Mouse (Mus musculus) 3134 (cell line): Measurements from ENCODE around the gene Pdgfc.
"Not testable (repeated sequence)": the region's sequence is repeated elsewhere in the genome, so short reads cannot be mapped to it uniquely, and the experiment has no call there.

Source experiments
- DNase-seq: peaks from one replicate; pipeline ENCODE4 v3.0.0-alpha.2; 2011; ENCODE audit warnings: low spot score; ENCODE audit not compliant: insufficient read length; ENCODE audit errors: extremely low read depth

Pdgfc gene

DNA sequence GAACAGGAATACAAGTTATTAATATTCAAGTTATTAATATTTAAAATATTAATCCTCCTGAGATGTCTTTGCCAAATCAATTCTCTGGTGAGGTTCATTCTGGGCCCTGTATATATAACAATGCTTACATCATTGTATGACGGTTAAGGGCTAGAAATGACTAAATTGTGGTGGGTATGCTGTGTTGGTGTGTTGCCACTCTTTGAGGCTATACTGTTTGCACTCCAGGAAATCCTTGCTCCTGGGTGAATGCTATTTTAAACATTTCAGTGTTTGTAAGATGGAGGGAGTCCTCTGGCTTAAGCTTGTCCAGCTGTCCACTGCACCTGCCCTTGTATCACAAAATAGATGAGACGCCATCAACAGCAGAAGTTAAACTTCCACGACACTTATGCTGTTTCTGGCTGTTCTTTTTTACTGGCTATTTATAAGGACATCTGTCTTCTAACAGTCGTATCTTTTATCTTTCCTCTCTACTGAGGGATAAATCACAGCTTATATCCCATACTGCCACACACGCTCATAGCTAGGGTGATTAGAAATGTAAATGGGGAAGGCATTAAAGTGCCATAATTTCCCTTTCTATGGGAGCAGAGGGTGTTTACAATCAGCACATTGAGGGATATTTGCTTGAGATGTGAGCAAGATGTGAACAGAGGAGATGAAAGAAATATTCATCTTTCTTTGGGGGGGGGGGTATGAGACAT, 9.3 kb downstream of the Pdgfc start:
- no peak for DNase-seq

DNA sequence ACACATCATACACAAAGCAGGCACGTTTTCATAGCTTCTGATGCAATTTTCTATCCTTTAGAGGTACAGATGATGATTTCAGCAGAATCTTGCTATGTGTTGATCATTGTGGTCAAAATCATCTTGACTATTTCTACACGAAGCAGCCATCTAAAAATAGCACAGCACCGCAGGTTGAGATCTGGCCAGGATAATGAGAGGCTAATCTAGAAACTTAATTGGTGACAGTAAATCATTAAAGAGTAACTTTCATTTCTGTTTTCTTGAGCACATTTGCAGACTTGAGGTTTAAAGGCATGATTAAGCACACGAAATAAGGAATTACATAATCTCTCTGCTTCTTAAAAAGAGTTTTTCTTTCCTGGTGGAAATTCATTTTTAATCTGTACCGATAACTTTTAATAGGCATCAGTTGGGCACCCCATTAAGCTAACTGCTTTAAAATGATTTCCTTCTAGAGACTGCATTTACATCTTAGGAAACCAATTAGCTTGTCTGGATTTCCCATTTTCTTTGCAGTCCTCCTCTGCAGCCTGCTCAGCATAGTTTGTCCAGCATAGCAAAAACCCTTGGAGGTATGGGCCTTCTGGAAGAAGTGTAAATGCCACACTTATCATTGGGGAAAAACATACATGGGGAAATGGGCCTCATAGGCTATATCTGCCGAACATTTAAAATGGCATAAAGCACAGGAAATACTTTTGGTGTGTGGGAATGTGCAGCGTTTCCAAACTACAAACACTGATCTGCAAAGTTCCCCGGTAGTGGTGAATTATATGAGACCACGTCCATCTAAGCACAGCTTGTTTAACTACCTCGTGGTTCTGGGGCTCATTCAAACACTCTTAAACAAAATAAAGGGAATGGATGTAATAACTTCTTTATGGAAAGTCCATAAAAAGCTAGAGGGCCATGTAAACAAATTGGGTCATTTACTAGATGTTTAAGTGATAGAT, 10.7 kb downstream of the Pdgfc start:
- no peak for DNase-seq

DNA sequence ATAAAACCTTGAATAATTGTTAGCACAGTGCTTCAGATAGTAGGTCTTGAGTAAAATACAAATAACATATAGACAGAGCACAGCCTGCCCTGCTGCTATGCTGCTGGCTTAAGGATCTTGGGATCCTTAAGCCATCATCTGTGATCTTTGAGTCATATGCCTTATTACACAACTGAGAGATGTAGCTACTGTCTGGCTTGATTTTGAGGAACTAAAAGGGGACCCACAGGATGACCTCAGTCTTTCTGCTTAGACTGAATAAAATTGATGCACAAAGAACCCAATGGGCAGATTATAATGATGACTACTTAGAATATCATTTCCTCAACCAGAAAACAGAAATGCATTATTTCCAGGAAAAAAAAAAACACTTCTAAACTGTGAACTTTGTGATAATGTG, 15.3 kb downstream of the Pdgfc start:
- no peak for DNase-seq

DNA sequence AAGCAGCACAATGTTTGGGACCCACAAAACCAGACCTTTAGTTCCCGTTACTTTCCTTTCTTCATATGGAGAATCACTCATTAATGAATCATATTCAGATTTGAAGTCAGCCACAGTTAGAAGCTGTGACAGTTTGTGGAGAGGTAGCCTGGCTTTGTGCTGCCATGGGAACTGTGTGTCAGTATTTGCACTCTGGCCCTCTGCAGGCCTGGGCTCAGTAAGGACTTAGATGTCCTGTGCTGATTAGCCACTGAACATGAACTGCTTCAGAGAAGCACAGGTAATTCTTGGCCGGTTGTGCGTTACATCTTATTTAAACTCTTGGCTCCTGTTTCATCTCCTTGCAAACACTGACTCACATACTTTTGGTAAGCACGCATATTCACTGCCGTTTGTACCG, 16.2 kb downstream of the Pdgfc start:
- DNase-seq = no peak

DNA sequence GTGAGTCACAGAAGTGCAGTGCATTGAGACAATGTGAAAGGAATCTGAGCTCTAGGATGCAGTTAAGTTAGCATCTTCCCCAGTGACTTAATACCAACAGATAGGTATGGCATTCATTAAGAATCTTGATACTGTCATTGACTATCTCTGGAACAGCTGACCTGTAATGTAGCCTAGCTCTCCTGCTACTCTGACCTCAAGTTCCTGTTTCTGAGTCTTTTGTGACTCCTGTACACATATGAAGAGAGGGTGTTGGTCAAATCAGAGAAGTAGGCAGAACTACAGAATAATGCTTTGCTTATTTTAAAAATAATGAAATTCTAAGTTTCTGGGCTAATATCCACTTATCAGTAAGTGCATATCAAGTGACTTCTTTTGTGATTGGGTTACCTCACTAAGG, 17.9 kb downstream of the Pdgfc start:
- DNase-seq = no peak

DNA sequence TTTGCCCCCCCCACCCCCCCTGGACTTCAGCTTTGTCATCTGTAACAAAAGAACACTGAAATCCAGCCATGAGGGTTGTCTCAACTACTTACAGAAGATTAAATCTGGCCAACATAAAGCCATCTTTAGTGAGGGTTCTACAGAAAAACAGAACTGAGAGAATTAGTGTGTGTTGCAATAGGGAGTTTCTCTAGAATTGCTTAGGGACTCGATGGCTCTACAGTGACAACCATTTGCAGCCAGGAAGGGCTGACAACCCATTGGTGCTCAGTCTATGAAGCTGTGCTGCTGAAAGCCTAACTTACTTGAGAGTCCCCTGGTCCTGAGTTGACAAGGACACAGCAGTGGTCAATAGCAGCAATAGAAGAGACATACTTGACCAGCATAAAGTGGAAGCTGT, 21.5 kb downstream of the Pdgfc start:
- DNase-seq = no peak

DNA sequence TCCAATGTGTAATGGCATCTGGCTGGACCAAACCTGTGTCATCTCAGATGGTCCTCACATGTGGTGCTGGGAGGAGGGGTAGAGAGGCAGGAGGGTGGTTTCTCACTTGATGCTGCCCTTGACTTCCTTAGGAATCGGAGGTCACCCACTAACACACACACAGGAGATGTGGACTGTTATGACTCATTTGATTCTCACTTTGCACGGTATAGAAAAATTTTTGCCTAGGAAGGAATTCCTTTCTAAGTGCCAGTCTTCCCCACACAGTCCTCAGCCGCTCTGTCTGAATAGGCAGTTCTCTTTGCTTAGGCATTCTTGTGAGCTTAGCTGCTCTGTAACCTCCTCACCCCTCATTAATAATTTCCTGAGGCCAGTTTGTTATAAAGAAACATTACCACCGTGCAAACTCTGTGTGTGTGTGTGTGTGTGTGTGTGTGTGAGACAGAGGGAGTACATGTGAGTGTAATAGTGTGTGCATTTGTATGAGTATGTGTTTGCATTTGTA, 22.4 kb downstream of the Pdgfc start:
- peak; percentile 64 for DNase-seq

DNA sequence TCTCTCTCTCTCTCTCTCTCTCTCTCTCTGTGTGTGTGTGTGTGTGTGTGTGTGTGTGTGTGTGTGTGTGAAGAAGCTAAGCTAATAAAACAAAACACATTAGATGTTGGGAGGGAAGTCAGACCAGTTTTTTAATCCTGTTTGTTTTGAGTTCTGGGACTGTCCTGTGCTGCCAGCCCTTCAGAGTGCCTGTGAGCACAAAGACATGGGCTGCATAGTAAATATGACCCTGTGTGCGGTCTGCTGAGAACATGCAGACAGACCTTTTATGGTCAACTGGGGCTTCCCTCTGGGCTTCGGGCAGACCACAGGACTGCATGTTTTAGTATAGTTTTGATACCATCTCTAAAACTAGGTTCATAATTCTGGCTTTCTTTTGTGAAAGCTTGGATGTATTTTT, 32.3 kb downstream of the Pdgfc start:
- no peak for DNase-seq

DNA sequence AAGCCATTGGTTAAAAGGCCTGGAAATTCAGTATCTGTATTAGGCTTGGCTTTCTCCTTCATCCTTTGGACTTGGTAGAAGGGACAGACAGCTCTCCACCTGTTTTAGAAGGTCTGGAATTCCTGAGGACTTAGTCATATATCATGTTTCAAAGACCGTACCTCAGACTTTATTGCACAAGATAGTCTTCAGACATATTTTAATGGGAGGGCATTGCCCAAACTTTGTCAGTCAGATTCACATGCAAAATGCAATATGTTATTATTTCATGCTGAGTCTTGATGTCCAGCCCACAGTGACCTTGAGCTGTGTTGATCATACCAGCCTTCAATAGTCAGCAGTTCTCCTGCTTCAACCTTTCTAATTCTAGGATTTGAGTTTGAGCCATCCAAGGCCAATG, 64.9 kb downstream of the Pdgfc start:
- peak; percentile 22 for DNase-seq

DNA sequence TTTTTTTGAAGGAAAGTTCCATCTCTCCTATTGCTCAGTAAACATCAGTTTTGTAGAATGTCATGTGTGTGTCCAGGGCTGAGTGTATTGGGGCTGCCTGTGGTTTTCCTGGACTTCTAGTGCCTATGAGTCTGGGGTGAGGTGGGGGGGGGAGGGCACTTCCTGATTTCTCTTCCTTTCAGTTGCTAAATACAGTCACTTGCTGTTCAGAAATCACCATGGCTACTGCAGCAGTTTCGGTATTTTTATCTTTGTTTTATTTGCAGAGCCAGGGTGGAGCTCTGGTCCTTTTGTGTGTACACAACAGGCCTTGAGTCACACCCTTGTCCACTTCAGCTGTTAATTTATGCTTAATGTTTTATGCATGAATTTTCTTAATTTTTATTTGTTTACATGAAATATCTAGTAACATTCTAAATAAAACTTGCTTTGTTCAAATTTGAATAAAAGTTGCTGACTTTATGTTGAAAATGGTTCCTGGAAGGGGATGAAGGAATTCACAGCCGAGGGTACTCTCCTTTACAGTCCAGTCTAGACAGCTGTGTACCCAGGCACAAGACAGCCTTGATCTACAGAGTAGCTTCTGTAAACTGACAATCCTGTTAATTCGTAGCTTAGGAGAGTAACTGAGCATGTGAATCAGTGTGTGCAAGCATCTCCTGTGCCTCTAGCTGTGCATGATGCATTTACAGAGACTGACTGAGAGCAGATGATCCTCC, 66.1 kb downstream of the Pdgfc start:
- DNase-seq = peak; percentile 21

DNA sequence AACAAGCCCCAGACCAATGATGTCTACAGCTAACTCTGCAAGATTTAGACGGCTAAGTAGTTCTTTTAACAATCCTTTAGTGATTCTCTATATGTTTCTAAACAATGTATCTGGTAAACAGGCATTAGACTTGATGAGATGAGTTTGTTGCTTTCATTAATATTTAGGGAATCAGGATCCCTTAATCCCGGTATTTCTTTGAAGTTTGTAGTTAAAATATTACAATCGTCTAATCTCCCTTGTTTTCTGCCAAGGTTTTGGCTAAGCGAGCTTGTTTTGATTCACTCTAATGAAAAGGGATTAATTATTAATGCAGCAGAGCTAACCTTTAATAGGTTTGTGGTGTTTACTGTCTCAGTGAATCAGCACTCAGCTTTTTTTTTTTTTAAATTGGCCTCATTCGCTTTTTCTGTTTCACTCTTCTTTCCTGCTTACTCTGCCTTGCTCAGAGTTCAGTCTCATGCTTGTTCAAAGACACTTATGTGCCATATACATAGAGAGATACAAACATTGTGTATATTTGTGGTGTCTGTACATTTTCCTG, 66.7 kb downstream of the Pdgfc start:
- no peak for DNase-seq

DNA sequence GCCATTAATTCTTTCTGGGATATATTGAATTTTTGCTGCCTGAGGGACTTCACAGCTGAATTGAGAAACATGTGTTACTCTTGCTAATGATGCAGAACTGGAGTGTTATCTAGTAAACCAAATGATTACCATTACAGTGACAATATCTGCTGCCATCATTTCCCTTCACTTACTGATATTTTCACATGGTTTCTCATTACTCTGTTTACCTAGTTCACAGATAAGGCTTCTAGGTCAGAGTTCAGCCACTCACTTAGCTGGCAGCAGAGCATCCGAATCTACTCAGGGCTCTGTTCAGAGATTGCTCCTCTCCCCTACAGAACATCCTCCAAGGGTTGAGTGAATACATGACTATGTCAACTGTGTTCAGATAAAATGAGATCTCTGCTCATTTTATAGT, 71.3 kb downstream of the Pdgfc start:
- no peak for DNase-seq

DNA sequence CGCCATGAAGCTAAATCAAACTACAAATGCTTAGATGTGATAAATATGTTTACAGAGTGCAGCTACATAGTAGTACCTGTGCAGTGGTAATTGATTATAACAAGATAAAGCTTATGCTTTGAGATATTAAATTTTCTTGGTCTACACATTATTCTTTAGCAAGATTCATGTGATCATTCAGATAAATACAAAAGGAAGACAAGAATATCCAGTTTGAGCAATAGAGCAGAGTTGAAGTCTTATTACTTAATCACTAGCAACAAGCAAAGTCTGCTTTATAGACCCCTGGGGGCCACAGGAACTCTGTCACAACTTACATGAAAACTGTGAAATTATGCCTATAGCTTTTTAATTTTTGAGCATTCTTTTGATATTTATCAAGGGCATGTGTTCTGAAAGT, 74.8 kb downstream of the Pdgfc start:
- DNase-seq = no peak

DNA sequence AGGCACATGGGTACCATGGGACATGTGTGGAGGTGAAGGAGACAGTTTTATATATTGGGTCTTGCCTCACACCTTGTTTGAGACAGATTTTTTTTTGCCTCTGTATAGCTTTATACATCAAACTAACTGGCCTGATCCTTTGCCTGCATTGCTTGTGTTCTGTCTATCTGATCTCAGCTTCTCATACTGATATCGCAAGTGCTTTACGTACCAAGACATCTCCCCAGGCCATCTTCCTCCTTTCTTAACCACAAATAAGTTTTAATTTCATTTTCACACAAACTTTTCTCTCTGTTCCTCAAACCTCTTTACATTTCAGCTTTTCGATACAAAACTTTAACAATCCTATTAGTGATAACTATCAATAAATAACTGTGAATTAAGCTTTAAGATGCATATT, 76.7 kb downstream of the Pdgfc start:
- DNase-seq = no peak

DNA sequence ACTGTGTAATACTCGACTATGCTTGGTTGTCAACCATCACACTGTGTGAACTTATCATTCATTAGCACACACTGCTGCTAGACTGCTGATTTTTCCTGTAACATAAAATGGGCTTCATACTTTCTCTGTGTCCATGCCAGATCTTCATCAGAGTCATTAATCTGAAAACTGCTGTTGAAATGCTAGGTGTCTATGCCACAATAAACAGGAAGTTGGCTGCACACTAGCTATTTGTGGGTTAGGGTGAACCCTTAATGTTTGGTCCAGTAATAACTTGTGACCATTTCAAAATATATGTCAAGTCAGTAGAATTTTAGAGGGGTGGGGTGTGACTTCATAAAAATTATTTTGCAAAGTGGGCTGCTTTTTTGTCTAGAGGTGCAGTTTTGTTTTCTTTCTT, 84.4 kb downstream of the Pdgfc start:
- DNase-seq = no peak

DNA sequence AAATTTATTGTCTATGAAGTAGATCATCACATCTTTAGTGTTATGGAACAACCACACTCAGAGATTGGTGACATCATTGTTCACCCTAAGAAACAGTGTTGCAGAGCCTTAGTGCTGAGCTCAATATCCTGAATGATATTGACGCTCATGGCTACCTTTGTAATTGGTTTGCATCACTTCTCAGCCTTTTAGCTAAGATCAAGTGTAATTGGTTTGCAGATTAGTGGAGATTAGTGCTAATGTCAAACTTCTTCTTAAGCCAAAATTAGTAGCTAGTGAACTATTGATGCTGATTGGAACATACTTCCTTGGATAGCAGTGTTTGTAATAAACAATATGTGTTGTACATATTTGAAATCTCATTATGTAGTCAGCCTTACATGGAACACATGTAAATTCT, 85.5 kb downstream of the Pdgfc start:
- DNase-seq = no peak

DNA sequence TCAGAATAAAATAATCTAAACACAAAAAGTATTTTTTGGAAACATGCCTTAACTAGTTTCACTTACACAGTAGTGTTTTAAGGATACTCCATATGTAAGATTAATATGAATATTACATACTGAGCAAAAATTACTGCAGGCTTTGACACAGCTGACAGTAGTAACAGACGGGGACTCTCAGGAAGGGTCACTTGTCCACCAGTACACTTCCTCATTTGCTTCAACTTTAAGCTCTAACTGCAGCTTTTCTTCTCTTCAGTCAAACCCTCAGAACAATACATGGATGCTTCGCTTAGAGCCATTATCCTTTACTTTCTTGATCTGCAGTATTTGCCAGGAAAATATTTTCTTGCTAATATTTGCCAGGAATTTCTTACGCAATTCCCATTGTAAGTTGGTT, 87.2 kb downstream of the Pdgfc start:
- no peak for DNase-seq

DNA sequence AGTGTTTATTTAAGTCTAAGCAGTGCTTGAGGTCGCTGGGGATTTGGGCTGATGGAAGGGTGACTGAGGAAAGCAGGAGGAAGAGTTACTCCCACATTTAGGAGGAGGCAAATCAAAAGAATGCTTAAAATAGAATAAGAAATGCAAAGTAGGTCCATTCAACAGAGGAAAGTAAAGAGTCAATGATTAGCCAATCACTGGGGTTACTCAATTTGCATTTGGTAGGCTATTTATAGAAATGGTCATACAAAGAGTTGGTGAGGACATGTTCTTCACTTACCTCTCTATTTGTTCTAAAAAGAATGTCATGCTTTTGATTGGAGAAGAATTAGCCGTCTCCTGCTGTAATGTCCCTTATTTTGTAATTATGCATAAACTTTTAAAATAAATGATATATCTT, 90.8 kb downstream of the Pdgfc start:
- DNase-seq = no peak

DNA sequence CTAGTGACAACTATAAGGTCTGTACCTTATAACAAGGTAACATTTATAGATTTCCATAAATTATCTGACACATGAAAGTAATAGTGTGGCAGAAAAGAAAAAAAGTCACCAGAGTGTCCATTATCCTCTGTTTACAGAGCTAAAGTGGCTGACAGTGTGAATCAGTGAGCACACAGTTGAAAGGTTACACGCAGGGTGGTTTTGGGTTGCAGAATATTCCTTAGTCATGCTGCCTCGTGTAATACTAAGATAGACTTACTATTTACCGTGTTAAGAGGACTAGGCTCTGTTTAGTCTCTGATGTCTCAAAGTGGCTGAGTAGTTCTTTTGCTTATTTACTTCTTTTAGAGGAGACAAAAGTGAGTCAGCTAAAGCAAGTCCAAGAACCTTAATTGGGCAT, 100.8 kb downstream of the Pdgfc start:
- DNase-seq = peak; percentile 6

DNA sequence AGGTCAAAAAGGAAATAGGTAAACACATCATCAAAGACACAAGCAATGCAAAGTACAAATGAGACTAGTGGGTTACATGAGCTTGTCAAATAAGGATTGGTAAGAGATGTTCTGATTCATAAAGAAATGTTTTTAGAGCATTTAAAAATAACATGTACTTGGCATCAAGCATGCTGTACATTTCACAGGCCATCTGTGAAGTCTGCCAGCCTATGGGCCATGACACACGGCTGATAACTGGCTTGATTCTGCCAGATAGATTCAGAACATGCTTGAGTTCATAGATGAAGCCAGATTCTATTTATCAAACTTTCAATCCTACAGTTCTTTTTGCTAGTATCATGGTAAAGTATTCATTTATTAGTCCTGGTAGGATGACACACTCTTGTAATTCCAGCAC, 101.8 kb downstream of the Pdgfc start:
- DNase-seq = not testable (repeated sequence)

DNA sequence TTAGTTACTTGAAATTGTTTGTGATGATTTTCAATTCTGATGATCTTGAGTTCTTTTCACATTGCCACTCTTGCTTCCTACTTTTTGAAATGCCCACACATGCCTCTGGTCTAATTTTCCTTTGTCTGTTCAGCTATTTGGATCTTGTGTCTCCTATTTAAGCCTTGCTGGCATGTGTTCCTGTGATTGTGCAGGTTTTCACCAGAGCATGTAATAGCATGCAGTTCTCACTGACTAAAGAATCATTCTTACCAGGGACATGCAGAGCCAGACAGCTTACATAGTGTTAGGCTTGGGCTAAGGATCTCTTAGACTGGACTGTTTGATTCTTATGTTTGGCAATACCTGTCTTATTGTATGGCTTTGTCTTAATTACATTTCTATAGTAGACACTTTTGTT, 107.5 kb downstream of the Pdgfc start:
- no peak for DNase-seq
